Mouse (Mus musculus) heart, embryonic 11.5 days (tissue): ENCODE results near the gene Map3k4. TPM values are rescaled to one million over a fixed set of nuclear protein-coding genes. Genes with fewer than 3 reads are reported as not detected.
A peak's percentile ranks its signal among the peaks of the same experiment; 100 is the strongest.

Source experiments
- ATAC-seq: fragments of 200-750 bp; cut with Nextera tagmentation; replicated peaks from 2 replicates; pipeline ENCODE4 v1.8.0; 2017; ENCODE audit warnings: moderate library complexity; ENCODE audit not compliant: insufficient number of reproducible peaks, low FRiP score, low TSS enrichment
- H3K27ac ChIP-seq: fragments of 300-500 bp; sonication (generic); 2 replicates; pipeline ENCODE4 v1.5.1; 2014; ENCODE audit warnings: mild to moderate bottlenecking, low read depth, low read length
- H3K27me3 ChIP-seq: fragments of 300-500 bp; sonication (generic); 2 replicates; pipeline ENCODE4 v1.6.1; 2014; ENCODE audit warnings: mild to moderate bottlenecking, low read length, mixed read lengths; ENCODE audit not compliant: control insufficient read depth, insufficient read depth
- H3K36me3 ChIP-seq: fragments of 300-500 bp; sonication (generic); 2 replicates; pipeline ENCODE4 v1.6.1; 2014; ENCODE audit warnings: mild to moderate bottlenecking, low read length, moderate library complexity, mixed read lengths; ENCODE audit not compliant: control insufficient read depth, insufficient read depth
- H3K4me1 ChIP-seq: fragments of 300-500 bp; sonication (generic); 2 replicates; pipeline ENCODE4 v1.6.1; 2014; ENCODE audit warnings: low read length; ENCODE audit not compliant: control insufficient read depth, insufficient read depth
- H3K4me2 ChIP-seq: fragments of 300-500 bp; sonication (generic); 2 replicates; pipeline ENCODE4 v1.6.1; 2014; ENCODE audit warnings: mild to moderate bottlenecking, moderate library complexity
- H3K4me3 ChIP-seq: fragments of 300-500 bp; sonication (generic); 2 replicates; pipeline ENCODE4 v1.5.1; 2014; ENCODE audit warnings: low read depth, low read length
- H3K9ac ChIP-seq: fragments of 300-500 bp; sonication (generic); 2 replicates; pipeline ENCODE4 v1.6.1; 2014; ENCODE audit warnings: mild to moderate bottlenecking, low read depth, low read length, moderate library complexity
- H3K9me3 ChIP-seq: fragments of 300-500 bp; sonication (generic); replicated peaks from 2 replicates; pipeline ENCODE4 v1.6.1; 2016; ENCODE audit warnings: low read length; ENCODE audit not compliant: control insufficient read depth
- WGBS: fragments of 180-500 bp; shearing (Covaris S2); extraction: QIAGEN DNeasy Blood & Tissue Kit; methylation state at CpG from one replicate; pipeline ENCODE4 v1.1.7; 2014; ENCODE audit not compliant: insufficient replicate concordance; 5-methylcytosine and 5-hydroxymethylcytosine counted together
- polyA plus RNA-seq: library from polyadenylated mRNA; unstranded; fragments of >200 nt; fragmentation: Nextera tagmentation; extraction: Ambion mirVana; gene quantifications from 2 replicates; pipeline ENCODE4 v1.2.1, GENCODE M21; 2014

Map3k4 gene
- polyA plus RNA-seq, 1 experiment from 2014 or later, result 39.5 TPM

DNA sequence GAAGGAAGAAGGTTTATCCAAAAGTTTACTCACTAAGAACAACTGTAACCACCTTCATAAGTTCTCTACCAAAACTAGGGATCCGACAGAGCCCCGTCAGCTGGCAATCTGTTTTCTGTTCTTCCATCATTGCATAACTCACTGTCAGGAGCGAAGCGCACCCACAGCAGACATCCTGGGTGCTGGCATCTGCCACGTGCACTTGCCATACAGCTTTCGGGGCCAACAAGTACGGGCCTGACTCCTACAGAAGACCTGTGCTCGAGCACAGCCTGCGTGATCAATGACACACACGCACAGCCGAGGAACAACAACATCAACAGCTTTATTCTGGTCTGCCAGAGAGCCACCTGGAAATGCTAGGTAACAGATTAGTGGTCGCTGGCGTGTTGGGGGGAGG is 2.3 kb downstream of the Map3k4 start:
- WGBS, result 87% methylated on average over 13 of the region's 13 CpGs

GRCm38 (mm10) chr17:12312248-12312647 is 6.3 kb downstream of the Map3k4 start:
- no peak overlapping the region for H3K27ac ChIP-seq
- no peaks in the 10 kb centered on the region for H3K27me3 ChIP-seq
- no peak overlapping the region for H3K4me2 ChIP-seq
- H3K4me1 ChIP-seq, result peaks cover 18% of the 10 kb centered on the region
- no peaks in the 10 kb centered on the region for H3K9me3 ChIP-seq
- no peak overlapping the region for H3K9ac ChIP-seq
- no peak overlapping the region for H3K4me3 ChIP-seq
- no peaks in the 10 kb centered on the region for H3K36me3 ChIP-seq
- 91% methylated on average over 6 of the region's 6 CpGs for WGBS
- ATAC-seq, result no peak

More for the DNA sequence above, 2.3 kb downstream of the Map3k4 start:
- H3K36me3 ChIP-seq, result no peaks in the 10 kb centered on the region
- no peaks in the 10 kb centered on the region for H3K27me3 ChIP-seq
- no peak overlapping the region for H3K9ac ChIP-seq
- no peak for ATAC-seq
- H3K4me3 ChIP-seq, result no peak overlapping the region
- no peak overlapping the region for H3K27ac ChIP-seq
- H3K4me1 ChIP-seq, result peaks cover 24% of the 10 kb centered on the region
- no peak overlapping the region; the same call in 1 of the 2 replicates for H3K4me2 ChIP-seq
- no peaks in the 10 kb centered on the region for H3K9me3 ChIP-seq

- Histone ChIP-seq H3K27me3 (no peaks in the 10 kb centered on the region), H3K9me3 (no peaks in the 10 kb centered on the region), H3K4me2 (no peak overlapping the region), H3K4me1 (peaks cover 14% of the 10 kb centered on the region), H3K27ac (no peak overlapping the region), H3K4me3 (no peak overlapping the region), H3K9ac (no peak overlapping the region), H3K36me3 (no peaks in the 10 kb centered on the region)
- WGBS, result 86% methylated on average over 9 of the region's 9 CpGs
- ATAC-seq, result no peak
Measured at GRCm38 (mm10) chr17:12309493-12309892, 9.1 kb downstream of the Map3k4 start.

- no peak overlapping the region for H3K27ac ChIP-seq
Measured at GRCm38 (mm10) chr17:12309059-12309458, 9.5 kb downstream of the Map3k4 start.

DNA sequence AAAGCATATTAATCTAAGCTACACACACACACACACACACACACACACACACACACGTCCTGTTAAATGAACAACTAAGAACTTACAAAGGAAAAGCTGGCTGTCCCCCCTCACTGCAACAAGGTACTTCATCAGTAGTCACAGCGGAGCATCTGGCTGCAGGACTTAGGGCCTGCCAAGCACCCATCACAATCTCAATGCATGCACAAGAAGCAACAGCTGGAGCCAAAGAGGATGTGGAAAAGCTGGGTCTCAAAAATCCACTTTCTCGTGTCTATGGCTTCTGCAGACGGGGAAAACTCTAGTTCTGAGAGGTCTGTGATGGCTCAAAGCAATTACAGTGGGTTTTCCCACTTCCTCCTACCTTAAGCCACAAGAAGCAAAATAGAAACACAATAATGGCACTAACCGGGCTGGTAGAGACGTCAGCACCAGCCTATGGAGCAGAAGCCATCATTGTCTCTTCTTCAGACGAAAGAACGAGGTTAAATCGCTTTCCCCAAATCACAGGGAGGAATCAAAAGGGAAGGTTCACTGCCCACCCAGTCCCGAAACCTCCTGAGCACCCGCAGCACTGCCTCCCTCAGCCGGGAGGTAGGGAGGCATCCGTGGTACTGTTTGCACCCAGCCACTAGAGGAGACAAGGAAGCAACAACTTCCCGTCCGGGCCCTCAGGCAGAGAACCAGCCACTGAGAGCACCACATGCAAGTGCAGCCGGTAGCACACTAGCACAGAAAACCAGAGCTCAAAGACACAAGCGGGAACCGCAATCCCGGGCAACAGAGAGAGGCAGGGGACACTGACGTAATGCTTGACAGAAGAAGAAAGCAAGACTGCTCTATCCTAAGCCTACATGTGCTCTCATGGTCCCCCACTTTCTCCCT is 11.1 kb downstream of the Map3k4 start:
- no peak overlapping the region for H3K27ac ChIP-seq
- no peak overlapping the region for H3K9ac ChIP-seq
- no peak for ATAC-seq
- no peak overlapping the region for H3K4me2 ChIP-seq
- peaks cover 9% of the 10 kb centered on the region; the same call in 1 of the 2 replicates for H3K4me1 ChIP-seq
- WGBS, result 73% methylated on average over 20 of the region's 20 CpGs
- no peaks in the 10 kb centered on the region for H3K9me3 ChIP-seq
- H3K27me3 ChIP-seq, result no peaks in the 10 kb centered on the region
- H3K36me3 ChIP-seq, result no peaks in the 10 kb centered on the region
- H3K4me3 ChIP-seq, result no peak overlapping the region

More at GRCm38 (mm10) chr17:12309059-12309458, 9.5 kb downstream of the Map3k4 start:
- H3K4me3 ChIP-seq, result no peak overlapping the region
- H3K4me2 ChIP-seq, result no peak overlapping the region
- H3K9me3 ChIP-seq, result no peaks in the 10 kb centered on the region
- WGBS, result 86% methylated on average over 8 of the region's 8 CpGs
- H3K4me1 ChIP-seq, result peaks cover 11% of the 10 kb centered on the region
- ATAC-seq, result no peak
- H3K36me3 ChIP-seq, result no peaks in the 10 kb centered on the region
- H3K27me3 ChIP-seq, result no peaks in the 10 kb centered on the region
- no peak overlapping the region for H3K9ac ChIP-seq

DNA sequence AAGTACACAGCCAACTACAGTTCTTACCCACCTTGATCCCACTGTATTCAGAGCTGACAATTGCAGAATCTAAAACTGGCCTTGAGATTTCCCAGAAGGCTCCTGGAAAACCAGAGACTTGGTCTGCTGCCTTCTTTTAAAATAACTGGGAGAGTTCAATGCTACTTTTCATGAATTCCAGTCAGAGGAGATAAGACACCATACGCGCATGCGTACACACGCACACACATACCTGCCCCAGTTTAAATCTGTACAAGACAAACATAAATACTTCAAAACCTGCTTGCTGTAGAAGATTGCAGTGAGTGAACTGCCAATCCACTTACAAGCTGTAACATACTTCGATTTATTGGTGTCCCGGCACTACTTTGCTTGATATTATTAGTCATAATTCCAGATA is 13.9 kb downstream of the Map3k4 start:
- Histone ChIP-seq H3K9me3 (no peaks in the 10 kb centered on the region), H3K4me2 (no peak overlapping the region), H3K4me1 (peaks cover 13% of the 10 kb centered on the region), H3K9ac (no peak overlapping the region), H3K36me3 (no peaks in the 10 kb centered on the region), H3K27ac (no peak overlapping the region), H3K27me3 (no peaks in the 10 kb centered on the region), H3K4me3 (no peak overlapping the region)
- WGBS, result 78% methylated on average over 6 of the region's 6 CpGs
- ATAC-seq, result no peak

- peak; percentile 44; the same call in 1 of the 2 replicates for ATAC-seq
- Histone ChIP-seq H3K9ac (no peak overlapping the region), H3K27me3 (no peaks in the 10 kb centered on the region), H3K36me3 (no peaks in the 10 kb centered on the region), H3K4me3 (no peak overlapping the region), H3K4me1 (peaks cover 27% of the 10 kb centered on the region), H3K9me3 (no peaks in the 10 kb centered on the region), H3K4me2 (no peak overlapping the region), H3K27ac (no peak overlapping the region)
- WGBS, result 43% methylated on average over 3 of the region's 3 CpGs
Measured at GRCm38 (mm10) chr17:12300896-12301706, 17.5 kb downstream of the Map3k4 start.

DNA sequence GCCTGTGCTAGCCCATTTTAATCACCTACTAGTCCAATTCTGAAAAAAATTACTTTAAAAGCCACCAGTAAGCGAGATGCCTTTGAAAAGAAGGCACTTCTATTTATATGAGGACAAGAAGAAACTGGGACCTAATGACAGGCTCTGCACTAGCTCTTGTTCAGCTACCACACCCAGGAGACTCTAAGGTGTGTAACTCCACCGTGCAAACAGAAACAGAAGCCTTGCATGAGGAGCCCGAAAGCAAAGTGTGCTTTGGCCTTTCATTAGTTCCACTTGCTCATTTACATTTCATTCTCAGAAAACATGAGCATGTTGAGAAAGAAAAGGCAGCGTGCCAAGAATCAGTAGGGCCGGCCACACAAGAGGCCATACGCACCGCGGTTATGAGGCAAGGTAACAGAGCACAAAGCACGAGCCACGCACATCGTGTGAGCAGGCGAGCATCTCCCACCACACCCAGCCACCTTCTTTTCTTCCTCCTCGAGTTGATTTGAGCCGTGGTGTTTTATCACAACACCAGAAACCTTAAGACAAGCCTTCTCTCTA is 18.4 kb downstream of the Map3k4 start:
- no peak overlapping the region for H3K4me3 ChIP-seq
- H3K36me3 ChIP-seq, result no peaks in the 10 kb centered on the region
- H3K9ac ChIP-seq, result no peak overlapping the region
- no peaks in the 10 kb centered on the region for H3K27me3 ChIP-seq
- H3K4me2 ChIP-seq, result no peak overlapping the region
- H3K4me1 ChIP-seq, result peaks cover 21% of the 10 kb centered on the region
- no peak for ATAC-seq
- H3K9me3 ChIP-seq, result no peaks in the 10 kb centered on the region
- no peak overlapping the region for H3K27ac ChIP-seq
- 89% methylated on average over 14 of the region's 14 CpGs for WGBS
